Mouse (Mus musculus): ENCODE measurements at regions not wholly inside any gene's neighbourhood (a gene's known extent, or its start where the extent isn't known, plus 50 kb on each side); places are given as distances from the start of the nearest gene placed in this dataset.

DNA sequence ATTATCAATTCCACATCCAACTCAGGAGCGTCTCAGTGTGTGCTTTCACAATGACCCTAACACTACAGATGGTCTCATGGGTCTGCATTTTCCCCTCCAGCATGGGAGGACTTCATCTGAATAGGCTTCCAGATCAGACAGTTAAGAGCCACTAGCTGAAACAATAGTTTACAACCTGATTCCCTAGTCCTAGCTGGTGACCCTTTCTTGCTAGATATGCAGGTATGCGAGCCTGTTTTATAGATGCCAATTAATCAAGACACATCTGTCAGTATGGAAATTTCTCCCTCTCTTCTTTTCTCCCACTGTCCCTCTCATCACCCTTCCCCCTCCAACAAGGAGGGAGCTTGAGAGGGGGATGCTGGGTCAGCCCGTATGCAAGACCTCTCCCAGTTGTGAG is 71.2 kb upstream of the Zic3 start:
- H3K9me3 ChIP-seq = no peaks in the 10 kb centered on the region
- H3K27ac ChIP-seq = no peak overlapping the region
- WGBS = 36% methylated on average over 3 of the region's 3 CpGs
- no peak overlapping the region for H3K4me3 ChIP-seq
- no peaks in the 10 kb centered on the region for H3K4me1 ChIP-seq (replicated peaks)
- no peaks in the 10 kb centered on the region for H3K27me3 ChIP-seq (ENCODE audit: insufficient read depth, poor library complexity, severe bottlenecking)
- no peak for DNase-seq (ENCODE audit: low spot score)
- no peaks in the 10 kb centered on the region for H3K36me3 ChIP-seq

- no peak overlapping the region for H3K27ac ChIP-seq
- 43% methylated on average over 3 of the region's 3 CpGs for WGBS
- no peak for DNase-seq (ENCODE audit: low spot score)
- no peaks in the 10 kb centered on the region for H3K9me3 ChIP-seq
- no peaks in the 10 kb centered on the region for H3K36me3 ChIP-seq
- H3K4me1 ChIP-seq (replicated peaks) = no peaks in the 10 kb centered on the region
- H3K4me3 ChIP-seq = no peak overlapping the region
- H3K27me3 ChIP-seq (ENCODE audit: insufficient read depth, poor library complexity, severe bottlenecking) = no peaks in the 10 kb centered on the region
Observed at GRCm38 (mm10) chrX:57954594-57955185, 67.8 kb upstream of the Zic3 start.

Measured in hindbrain, embryonic 10.5 days (tissue).